Mouse (Mus musculus) heart, adult 9 months (tissue): ENCODE data around the gene Dnase1l3.

Experiments
- DNase-seq, 2 experiments: peaks; one replicate each; pipeline ENCODE4 v3.0.0; 2022; ENCODE audit warnings: low spot score in 2 of 2

Dnase1l3 gene

DNA sequence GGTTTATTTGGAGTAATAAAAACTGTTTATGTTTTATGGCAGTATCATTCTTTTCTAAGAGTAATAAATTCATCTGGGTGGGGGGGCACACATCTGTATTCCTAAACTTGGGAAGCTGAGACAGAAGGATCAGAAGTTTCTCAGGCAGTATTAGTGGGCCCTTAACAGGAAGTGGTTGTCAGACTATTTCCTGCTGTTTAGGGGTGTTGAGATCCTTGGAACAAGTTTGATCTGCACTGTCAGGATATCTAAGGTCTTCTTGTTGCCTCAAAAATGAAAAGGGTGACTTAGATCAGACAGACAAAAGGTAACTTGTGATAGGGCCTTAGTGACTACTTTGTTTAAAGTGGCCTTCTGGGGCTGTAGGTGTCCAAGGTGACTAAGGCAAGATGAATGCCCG is 16.2 kb downstream of the Dnase1l3 start:
- no peak for DNase-seq

DNA sequence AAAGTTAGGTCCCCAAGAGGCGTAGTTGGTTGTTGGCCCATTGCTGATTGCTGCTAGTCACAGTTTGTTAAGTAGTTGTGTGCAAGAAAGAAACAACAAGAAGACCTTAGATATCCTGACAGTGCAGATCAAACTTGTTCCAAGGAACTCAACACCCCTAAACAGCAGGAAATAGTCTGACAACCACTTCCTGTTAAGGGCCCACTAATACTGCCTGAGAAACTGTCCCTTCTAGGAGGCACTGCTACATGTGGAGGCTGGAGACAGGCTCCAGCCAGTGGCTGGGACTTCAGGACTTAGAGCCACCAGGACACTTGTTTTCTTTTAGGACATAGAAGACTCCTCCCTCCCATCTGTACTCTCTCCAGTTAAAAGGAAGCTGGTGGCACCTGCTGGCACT is 16.9 kb downstream of the Dnase1l3 start:
- DNase-seq, result no peak

DNA sequence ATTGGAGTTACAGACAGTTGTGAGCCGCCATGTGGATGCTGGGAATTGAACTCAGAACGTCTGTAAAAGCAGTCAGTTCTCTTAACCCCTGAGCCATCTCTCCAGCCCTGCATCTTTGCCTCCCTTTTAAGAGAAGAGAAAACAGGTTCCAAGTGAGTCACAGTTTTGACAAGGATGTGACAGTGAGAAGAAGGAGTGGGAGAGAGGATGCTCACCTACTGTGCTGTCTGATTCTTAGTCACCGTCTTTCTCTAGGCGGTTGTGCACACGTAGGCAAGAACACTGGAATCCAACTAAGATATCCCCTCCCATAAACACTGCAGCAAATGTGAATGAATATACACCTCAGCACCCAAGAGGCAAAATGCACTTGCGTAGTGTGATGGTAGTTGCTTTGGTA is 19.2 kb downstream of the Dnase1l3 start:
- DNase-seq, result no peak

DNA sequence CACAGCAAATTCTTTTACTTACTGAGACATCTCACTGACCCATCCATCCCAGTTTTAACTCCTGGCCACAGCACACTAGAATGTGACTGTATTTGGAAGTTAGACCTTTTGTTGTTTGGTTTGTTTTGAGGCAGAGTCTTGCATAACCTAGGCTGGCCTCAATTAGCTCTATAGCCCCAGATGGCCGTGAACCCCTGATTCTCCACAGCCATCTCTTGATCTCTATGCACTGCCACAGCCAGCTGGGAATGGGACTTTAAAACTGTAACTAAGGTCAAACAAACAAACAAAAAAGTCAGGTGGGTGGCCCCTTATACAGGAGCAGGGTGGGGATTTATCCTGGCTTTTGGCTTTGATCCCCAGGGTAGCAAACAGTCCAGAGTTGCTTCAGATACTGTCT is 19.7 kb downstream of the Dnase1l3 start:
- no peak for DNase-seq

DNA sequence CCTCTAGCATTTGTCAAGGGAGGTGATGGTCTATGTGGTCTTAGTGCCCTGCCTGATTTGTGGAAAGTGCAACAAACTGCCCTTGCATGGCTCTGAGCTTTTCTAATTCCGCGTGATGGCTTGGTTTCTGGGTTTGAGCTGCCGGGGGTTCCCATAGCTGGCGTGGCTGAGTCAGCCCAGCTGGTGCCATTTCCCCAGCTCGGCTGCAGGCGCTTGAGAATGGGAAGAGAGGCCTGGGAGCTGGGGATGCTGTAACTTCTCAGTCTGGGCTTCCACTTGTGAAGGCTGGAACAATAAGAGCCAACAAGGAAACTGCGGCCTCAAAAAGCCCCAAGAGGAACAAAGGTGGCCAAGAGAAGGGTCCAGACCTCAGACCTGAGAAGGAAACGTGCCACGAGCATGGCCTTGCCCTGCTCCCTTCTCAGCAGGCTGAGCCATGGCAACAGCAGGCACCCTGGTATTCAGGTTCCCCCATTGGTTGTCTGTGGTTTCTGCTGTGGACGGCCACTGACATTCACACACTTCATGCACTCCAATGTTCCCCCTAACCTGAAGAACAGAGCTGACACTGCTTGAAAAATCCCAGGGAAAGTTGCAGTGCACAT is 22.4 kb downstream of the Dnase1l3 start:
- DNase-seq, result no peak

DNA sequence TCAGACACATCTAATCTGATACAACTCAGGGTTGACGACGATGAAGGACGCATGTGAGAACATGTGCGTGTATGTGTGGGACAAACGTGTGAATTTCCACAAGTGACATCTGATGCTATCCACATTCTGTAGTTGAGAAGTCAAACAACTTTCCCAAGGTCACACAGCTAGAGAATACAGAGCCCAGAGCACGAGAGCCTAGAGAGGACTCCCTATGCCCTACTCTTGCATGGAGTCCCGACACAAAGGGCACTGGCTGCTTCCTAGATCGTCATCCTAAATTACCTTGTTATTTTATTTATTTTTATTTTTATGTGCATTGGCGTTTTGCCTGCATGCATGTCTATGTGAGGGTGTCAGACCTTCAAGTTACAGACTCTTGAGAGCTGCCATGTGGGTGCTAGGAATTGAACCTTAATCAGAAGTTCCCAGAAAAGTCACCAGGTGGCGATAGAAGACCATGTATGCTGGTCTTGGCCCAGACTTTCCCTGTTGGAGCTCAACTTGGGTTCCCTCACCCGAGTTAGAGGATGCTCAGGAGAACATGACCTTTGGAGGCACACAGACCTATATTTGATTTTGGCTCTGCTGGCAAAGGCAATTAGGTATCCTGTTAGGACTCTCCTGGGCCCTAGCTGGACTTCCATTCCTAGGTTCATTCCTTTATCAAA is 30.0 kb downstream of the Dnase1l3 start:
- peak in 1 of 2 experiments; percentile 72 for DNase-seq

DNA sequence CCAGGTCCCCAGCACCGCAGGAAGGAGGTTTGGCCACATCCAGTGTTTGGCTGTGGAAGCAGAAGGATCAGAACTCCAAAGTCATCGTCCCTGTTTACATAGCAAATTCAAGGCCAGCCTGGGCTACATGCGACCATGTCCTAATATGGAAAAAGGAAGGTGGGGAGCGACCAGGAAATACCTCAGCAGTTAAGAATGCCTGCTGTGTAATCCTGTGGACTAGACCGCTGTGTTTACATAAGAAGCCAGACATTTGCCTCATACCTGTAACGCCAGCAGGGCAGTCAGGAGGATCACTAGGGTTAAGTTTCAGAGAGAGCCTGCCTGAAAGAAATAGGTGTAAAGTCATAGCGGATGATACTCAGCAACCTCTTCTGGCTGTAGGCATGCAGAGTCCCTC is 31.2 kb downstream of the Dnase1l3 start:
- DNase-seq, result no peak

DNA sequence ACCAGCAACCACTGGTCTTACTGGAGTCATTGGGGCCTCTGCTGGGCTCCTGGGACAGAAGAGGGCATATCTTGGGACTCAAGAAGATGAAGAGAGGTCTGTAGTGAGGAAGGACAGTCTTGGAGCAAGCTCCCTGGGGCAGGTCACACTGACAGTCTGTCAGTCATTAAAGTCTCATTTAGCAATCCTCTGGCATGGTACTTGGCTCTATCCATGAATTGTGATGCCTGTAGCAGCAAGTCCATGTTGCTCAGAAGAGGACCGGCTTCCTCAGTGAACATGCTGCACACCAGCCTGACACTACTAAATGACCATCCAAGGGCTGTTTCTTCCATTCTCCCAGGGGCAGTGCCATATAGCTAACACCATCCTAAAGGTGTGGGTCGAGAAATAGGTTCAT is 31.7 kb downstream of the Dnase1l3 start:
- no peak for DNase-seq

DNA sequence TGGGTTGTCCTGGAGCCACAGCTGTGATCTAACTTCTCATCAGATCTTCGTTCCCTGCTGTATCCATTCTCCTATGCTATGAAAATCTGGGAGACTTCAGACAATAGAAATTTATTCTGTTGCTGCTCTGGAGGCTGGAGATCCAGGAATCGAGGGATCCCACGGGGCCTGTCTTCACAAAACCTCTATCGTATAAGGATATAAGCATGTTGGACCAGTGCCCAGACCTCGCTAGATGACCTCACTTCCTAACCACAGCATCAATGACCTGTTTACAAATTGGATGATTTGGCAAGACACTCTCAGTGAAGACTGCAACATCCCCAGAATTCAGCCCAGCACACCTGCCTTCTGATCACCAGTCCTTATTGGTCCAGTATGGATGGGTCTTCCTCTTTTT is 32.7 kb downstream of the Dnase1l3 start:
- no peak for DNase-seq

DNA sequence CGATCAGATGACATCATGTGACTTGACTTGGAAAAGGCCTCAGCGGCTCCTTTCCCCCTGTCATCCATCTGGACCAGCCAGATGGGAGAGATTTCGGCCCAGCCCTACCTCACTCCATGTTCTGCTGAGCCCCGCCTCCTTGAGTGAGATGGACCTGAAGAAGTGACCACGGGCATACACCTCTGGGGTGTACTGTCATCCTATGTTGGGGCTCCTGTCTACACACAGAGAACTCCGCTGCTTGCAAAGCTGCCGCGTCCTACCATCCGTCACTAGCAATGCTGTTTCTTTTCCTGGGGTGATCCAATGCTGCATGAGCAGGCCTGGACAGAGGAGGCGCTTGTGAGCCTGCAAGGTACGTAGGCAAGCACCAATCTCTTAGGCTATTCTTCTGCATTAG is 33.8 kb downstream of the Dnase1l3 start:
- DNase-seq, result no peak

DNA sequence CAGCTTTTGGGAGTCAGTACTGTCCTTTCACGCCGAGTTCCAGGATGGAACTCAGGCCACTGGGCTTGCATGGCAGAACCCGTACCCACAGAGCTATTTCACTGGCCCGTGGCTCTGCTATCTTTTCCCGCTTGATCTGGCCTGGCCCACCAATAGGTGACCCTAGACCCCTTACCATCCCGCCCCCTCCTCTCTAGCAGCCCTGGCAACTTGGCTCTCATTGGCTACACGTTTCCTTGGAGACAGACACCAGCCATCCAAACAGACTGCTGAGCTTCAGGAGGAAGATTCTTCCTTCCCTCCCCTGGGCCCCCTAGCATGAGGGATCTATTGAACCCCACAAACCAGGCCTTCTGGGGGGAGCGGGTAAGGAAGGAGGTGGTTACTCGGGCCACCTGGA is 37.3 kb downstream of the Dnase1l3 start, which contains the start of gene Gm45521:
Gene Gm45521 (plus strand): TSS at position 240 of the 400 bp plus-strand sequence.
- no peak for DNase-seq

DNA sequence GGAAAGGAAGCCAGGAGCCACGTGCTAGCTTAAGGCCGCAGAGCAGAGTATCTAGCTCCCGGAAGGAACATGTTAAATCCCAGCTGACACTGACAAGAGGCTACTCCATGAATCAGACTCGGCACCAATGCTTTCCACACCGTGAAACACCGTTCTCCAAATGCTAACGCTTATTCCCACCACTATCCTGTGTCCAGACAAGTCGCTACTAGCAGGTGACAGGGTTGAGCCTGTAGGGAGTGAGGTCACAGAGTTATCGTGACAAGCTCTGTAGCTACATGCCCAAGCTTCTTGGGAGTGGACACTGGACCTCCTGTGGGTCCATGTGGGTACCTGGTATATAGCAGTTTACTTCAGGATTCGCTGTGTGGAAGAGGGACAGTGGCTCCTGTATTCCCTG is 37.9 kb downstream of the Dnase1l3 start:
- DNase-seq, result no peak

DNA sequence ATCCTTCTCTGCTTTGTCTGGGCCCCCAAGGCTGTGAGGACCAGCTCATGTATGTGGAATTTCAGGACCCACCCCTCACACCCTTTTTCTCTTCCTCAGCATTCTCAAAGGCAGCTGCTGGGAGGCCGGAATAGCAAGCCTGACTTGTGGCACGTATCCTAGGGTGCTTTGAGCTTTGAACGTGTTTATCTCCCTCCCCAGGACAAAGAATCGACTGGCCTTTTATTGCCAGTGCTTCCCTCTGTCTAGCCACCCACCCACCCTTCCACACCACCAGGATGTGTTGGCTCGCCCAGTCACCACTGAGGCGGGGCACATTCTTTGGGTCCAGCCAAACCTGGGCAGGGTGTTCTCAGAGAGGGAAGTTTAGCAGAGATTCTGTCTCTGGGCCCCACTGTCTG is 40.3 kb downstream of the Dnase1l3 start:
- DNase-seq, result peak in 1 of 2 experiments; percentile 17

DNA sequence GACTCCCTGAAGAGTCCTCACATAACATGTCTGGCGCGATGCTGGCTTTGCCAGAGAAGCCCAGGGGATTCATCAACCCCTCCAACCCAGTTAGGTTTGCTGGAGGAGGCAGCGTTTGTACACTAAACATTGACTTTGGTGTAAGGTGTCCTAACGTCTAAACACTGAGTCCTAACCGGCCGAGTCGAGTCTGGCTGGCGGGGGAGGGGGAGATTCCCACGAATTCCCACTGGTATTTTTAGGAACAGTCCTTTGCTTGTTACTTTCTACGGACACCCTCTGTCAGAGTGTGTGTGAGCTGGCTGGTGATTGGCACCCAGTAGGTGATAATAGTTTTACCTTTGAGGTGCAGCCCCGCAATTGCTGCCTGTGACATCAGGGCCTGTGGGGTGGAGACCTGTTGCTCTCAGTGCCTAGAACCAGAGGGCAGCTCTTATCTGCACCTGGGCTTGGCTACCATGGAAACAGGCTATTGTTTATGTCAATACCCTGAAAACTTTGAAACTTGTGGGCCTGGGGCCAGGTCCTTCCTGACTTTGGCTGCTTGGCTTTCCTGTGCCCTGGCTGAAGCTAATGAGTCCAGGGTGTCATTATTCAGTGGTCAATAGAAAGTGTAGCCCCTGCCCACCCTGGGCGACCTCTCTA is 41.6 kb downstream of the Dnase1l3 start:
- peak; percentile 64 to 72 for DNase-seq

DNA sequence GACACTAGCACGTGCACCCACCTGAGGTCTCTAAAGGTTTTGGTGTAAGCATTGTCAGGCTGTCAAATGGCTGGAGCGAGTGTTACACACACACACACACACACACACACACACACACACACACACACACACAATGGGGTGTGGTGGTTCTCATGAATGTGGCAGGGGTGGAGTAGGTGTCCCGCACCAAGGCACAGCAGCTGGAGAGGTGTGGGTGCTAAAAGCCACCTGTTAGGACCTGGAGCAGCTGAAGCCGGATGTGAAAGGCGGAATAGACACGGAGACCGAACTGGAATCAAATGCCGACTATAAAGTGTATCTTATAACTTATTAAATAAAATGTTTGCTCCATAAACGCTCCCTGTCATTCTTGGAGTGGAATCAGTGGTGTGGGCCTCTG is 43.1 kb downstream of the Dnase1l3 start:
- no peak for DNase-seq

DNA sequence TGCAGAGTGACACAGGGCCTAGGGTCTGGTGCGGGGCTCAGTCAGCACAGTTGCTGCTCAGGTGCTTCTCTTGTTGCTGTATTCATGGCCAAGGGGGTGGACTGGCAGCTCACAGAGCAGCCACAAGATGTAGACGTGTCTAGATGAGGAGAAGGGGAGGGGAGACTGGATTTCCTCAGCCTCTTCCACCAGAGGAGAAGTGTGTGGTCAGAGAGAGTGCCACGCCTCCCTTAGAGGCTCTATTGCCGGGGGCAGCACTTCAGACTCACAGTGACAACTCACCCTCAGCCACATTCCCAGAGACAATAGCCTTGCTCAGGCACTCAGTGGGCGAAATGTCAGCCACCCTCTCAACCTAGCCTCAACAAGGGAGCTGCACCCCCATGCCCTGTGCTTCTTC is 49.1 kb downstream of the Dnase1l3 start:
- DNase-seq, result no peak

DNA sequence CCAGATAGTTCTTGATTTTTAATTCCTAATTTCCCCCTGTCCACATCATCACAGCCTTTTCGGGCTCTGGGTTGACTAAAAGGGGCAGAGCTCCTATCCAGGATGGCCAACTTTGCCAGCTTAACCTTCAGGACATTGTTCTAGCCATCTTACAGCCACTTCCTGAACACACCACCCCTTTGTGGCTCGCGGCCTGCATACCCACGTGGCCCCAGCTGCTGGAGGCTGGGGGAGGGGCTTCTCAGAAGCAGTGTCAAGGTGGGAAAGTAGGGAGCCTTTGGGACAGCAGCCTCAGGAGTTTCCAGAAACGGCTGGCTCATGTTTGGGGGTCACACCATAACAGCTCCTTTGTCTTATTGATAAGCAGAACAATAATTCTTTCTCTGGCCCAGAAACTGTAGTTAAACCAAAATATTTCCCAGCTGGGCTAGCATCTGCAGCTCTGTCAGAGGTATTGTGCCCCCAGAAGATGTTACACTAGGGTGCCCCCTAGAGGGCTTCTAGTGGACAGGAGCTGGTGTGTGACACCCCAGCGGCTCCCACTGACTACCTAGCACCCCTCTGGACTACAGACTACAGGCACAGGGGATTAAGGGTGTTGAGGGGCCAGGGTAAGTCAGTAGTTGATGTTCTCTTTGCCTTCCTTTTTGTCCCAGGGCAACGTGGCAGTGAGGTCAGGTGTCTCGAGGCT is 49.9 kb downstream of the Dnase1l3 start:
- no peak for DNase-seq

DNA sequence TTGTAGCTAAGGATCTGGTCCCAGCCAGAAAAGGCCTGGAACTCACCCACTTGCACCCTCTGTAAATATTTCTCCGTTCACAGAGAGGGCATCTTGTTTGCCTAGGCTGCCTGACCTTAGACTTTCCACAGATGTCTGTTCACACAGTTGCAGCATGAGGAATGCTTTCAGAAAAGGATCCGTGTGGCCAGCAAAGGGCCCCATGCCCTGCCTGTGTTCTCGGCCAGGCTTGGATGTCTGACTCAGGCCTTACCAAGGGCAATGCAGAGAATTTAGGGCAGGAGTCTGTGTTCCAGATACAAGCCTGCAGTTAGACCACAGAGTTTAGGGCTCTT is 50.6 kb downstream of the Dnase1l3 start:
- no peak for DNase-seq

DNA sequence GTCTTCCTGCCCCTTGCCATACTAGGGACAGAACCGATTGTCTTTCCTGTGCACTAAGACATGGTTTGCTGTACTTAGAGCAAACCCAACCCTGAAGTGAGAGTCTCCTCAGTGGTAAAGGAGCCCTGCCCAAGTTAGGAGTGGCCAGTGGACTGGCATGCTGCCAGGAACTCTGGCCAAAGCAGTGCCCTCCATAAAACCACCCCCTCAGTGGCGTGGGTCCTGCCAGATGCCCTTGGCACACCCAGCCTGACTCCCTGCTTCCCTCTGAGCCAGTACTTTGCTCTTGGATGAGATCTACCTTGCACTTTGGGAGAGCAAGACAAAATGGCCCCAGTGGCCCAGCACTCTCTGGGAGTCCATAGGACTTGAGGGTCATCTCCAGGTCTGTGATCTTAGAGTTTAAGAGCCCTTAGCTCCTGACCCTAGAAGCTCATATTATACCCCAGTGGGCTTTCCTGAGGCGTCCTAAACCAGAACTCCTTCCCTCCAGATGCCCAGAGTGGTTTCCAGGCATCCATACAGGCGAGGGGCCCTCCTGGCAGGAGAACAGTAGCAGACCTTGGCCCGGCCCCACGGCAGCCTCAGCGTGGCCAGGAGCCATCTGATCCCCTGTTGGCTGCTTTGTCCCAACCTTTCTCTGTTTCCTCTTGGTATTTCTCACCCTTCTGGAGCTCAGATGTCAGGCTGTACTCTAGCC is 51.1 kb downstream of the Dnase1l3 start:
- DNase-seq, result peak in 1 of 2 experiments; percentile 31

DNA sequence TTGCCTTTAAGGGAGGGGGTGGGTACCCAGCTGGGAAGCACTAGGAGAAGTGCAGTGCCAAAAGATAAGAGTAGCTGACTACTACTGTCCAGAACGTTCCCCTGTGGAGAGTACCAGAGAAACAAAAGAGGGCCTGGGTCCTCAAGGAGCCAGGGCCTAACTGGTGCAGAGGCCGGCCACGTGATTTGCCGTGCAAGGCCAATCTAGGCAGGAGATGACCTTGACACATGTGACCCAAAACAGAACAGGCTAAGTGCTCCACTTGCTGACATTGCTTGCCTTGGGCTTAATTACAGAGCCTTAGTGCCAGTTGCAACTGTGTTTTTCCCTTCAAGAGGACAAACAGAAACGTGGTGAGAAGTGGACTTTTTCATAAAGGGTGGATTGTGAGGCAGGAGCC is 53.0 kb downstream of the Dnase1l3 start:
- DNase-seq, result no peak

DNA sequence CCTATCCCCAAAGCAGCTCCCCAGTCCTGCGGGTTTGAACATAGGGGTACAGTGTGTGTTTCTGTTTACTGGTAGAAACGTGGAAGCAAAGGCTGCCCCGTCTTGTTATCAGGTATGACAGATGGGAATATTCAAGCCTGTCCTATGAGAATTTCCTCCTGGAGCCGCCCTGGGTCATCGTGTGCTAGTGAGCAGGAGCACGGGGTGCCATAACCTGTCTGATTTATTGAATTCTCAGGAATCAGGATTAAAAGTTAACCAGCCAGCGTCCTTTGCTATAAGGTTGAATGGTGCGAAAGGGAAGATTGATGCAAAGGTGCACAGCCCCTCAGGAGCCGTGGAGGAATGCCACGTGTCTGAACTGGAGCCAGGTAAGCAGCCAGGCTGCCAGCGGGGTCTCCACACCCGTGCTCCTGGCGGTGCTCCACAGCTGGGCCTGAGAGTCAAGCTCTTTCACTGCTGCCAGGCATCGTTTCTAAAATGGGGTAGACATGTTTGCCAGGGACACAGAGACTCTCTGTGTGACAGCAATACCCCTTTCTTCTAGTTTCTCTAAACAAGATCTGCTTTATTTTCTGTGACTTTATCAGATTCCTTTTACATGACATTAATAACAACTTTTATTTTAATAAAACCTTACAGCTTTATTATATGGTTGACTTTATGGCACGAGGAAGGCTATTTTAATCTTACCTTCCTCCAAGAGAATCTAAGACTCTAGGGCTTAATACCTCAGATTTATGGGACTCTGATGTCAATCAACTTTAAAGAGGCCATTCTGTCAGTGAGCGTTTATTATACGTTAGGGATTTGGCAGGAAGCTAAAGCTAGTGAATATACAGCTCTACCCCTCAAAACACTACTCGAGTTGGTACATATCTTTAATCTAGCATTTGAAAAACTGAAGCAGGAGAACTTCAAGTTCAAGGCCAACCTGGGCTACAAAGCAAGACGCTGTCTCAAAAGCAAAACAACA is 55.3 kb downstream of the Dnase1l3 start:
- DNase-seq, result no peak
